Mouse (Mus musculus) spleen, adult 2 months (tissue): ENCODE results near the gene Hist1h2bg. TPM values are rescaled to one million over a fixed set of nuclear protein-coding genes. Genes with fewer than 3 reads are reported as not detected.
"Not testable (repeated sequence)": the region's sequence is repeated elsewhere in the genome, so short reads cannot be mapped to it uniquely, and the experiment has no call there.

Source experiments
- DNase-seq, 2 experiments: peaks; one replicate each; pipeline versions ENCODE4 v3.0.0 to v3.0.0-alpha.2; 2012 to 2021; ENCODE audit warnings: low spot score in 2 of 2, low read depth in 1 of 2
- H3K27ac ChIP-seq: fragments of 200-500 bp; 2 replicates; pipeline ENCODE4 v1.5.1; 2012; ENCODE audit warnings: low read length, inconsistent platforms; ENCODE audit not compliant: insufficient read depth
- H3K27me3 ChIP-seq: fragments of 200-500 bp; 2 replicates; pipeline ENCODE4 v1.6.1; 2012; ENCODE audit warnings: mild to moderate bottlenecking, moderate library complexity, low read length, inconsistent platforms; ENCODE audit not compliant: control insufficient read depth, insufficient read depth
- H3K36me3 ChIP-seq: fragments of 200-500 bp; 2 replicates; pipeline ENCODE4 v1.6.1; 2012; ENCODE audit warnings: mild to moderate bottlenecking, low read length, inconsistent platforms; ENCODE audit not compliant: control insufficient read depth, insufficient read depth
- H3K4me1 ChIP-seq: fragments of 200-500 bp; 2 replicates; pipeline ENCODE4 v1.6.1; 2011; ENCODE audit warnings: inconsistent platforms; ENCODE audit not compliant: control insufficient read depth, insufficient read depth, insufficient read length
- H3K4me3 ChIP-seq: fragments of 200-500 bp; 2 replicates; pipeline ENCODE4 v1.5.1; 2011; ENCODE audit warnings: mild to moderate bottlenecking, inconsistent platforms; ENCODE audit not compliant: insufficient read depth, insufficient read length; ENCODE audit errors: extremely low read depth
- CTCF ChIP-seq: fragments of 200-500 bp; IDR thresholded peaks from 2 replicates; pipeline ENCODE4 v1.5.1; 2011; ENCODE audit warnings: mild to moderate bottlenecking, inconsistent platforms; ENCODE audit not compliant: insufficient read depth, insufficient read length, insufficient replicate concordance; ENCODE audit errors: extremely low read depth
- POLR2A ChIP-seq: fragments of 200-500 bp; IDR thresholded peaks from 2 replicates; pipeline ENCODE4 v1.6.1; 2011; ENCODE audit warnings: low read depth, low read length, inconsistent platforms
- WGBS: fragments of 180-500 bp; shearing (Covaris S2); methylation state at CpG from one replicate; pipeline ENCODE4 v1.1.7; 2018; 5-methylcytosine and 5-hydroxymethylcytosine counted together
- polyA plus RNA-seq: library from polyadenylated mRNA; depleted of rRNA; stranded (reverse); fragments of >200 nt; gene quantifications from 2 replicates; pipeline ENCODE4 v1.2.3, GENCODE M21; 2012

Hist1h2bg gene
- polyA plus RNA-seq, 1 experiment, result 57.5 TPM

GRCm38 (mm10) chr13:23591206-23591605 lies 20.0 kb downstream of the Hist1h2bg start:
- Histone ChIP-seq H3K27me3 (no peaks in the 10 kb centered on the region), H3K4me3 (no peak overlapping the region), H3K36me3 (no peaks in the 10 kb centered on the region), H3K4me1 (0 out of 2 replicates have a peak, but pooled peaks cover 2% of the 10 kb centered on the region), H3K27ac (no peak overlapping the region)
- 83% methylated on average over 7 of the region's 7 CpGs for WGBS
- DNase-seq, result no peak
- TF ChIP-seq CTCF (no peak), POLR2A (no peak)

GRCm38 (mm10) chr13:23591886-23592285 lies 20.7 kb downstream of the Hist1h2bg start:
- WGBS, result 90% methylated on average over 7 of the region's 7 CpGs
- H3K27ac ChIP-seq, H3K27me3 ChIP-seq, H3K36me3 ChIP-seq, H3K4me3 ChIP-seq, H3K4me1 ChIP-seq, DNase-seq: not testable (repeated sequence)

GRCm38 (mm10) chr13:23592614-23593013 lies 21.4 kb downstream of the Hist1h2bg start:
- Histone ChIP-seq H3K36me3 (no peaks in the 10 kb centered on the region), H3K4me3 (no peak overlapping the region), H3K4me1 (0 out of 2 replicates have a peak, but pooled peaks cover 2% of the 10 kb centered on the region), H3K27me3 (no peaks in the 10 kb centered on the region), H3K27ac (no peak overlapping the region; the same call in 1 of the 2 replicates)
- 66% methylated on average over 7 of the region's 7 CpGs for WGBS
- DNase-seq, result no peak
- TF ChIP-seq CTCF (no peak), POLR2A (no peak)

GRCm38 (mm10) chr13:23593051-23593770 lies 22.0 kb downstream of the Hist1h2bg start:
- H3K4me1 ChIP-seq, result 0 out of 2 replicates have a peak, but pooled peaks cover 2% of the 10 kb centered on the region
- 23% methylated on average over 5 of the region's 5 CpGs for WGBS
- H3K27ac ChIP-seq, result no peak overlapping the region; the same call in 1 of the 2 replicates
- DNase-seq, result no peak
- no peak overlapping the region for H3K4me3 ChIP-seq
- no peaks in the 10 kb centered on the region for H3K36me3 ChIP-seq
- TF ChIP-seq POLR2A, result no peak
- TF ChIP-seq CTCF, result no peak
- H3K27me3 ChIP-seq, result no peaks in the 10 kb centered on the region

GRCm38 (mm10) chr13:23595185-23595584 lies 24.0 kb downstream of the Hist1h2bg start:
- WGBS, result 78% methylated on average over 2 of the region's 2 CpGs
- no peak for DNase-seq
- no peak overlapping the region for H3K27ac ChIP-seq
- H3K27me3 ChIP-seq, result no peaks in the 10 kb centered on the region
- H3K36me3 ChIP-seq, result no peaks in the 10 kb centered on the region
- H3K4me3 ChIP-seq, result no peak overlapping the region
- no peak for TF ChIP-seq POLR2A
- TF ChIP-seq CTCF, result no peak
- H3K4me1 ChIP-seq, result 0 out of 2 replicates have a peak, but pooled peaks cover 2% of the 10 kb centered on the region

GRCm38 (mm10) chr13:23595622-23596372 lies 24.6 kb downstream of the Hist1h2bg start:
- no peaks in the 10 kb centered on the region for H3K27me3 ChIP-seq
- H3K4me1 ChIP-seq, result 0 out of 2 replicates have a peak, but pooled peaks cover 2% of the 10 kb centered on the region
- H3K36me3 ChIP-seq, result no peaks in the 10 kb centered on the region
- 85% methylated on average over 7 of the region's 7 CpGs for WGBS
- no peak overlapping the region for H3K27ac ChIP-seq
- TF ChIP-seq CTCF (no peak), POLR2A (no peak)
- no peak overlapping the region for H3K4me3 ChIP-seq
- no peak for DNase-seq
